Mouse (Mus musculus): ENCODE results near the gene Epm2aip1. TPM values are rescaled to one million over a fixed set of nuclear protein-coding genes. Genes with fewer than 3 reads are reported as not detected.

Epm2aip1 gene
- polyA plus RNA-seq, 1 experiment from 2014 or later = 27.4 TPM

GRCm38 (mm10) chr9:111289294-111289831 lies 17.6 kb downstream of the Epm2aip1 start:
- no peaks in the 10 kb centered on the region for H3K36me3 ChIP-seq
- peak overlapping the region; percentile 35 for H3K4me2 ChIP-seq (replicated peaks)
- H3K27ac ChIP-seq (replicated peaks) = no peak overlapping the region
- no peaks in the 10 kb centered on the region for H3K9me3 ChIP-seq (replicated peaks)
- H3K9ac ChIP-seq = no peak overlapping the region
- no peak for ATAC-seq (ENCODE audit: insufficient number of reproducible peaks, low FRiP score, low TSS enrichment, low read depth)
- peaks cover 6% of the 10 kb centered on the region for H3K4me1 ChIP-seq
- no peaks in the 10 kb centered on the region for H3K27me3 ChIP-seq
- H3K4me3 ChIP-seq (replicated peaks) = no peak overlapping the region; the same call in 1 of the 2 replicates
- 40% methylated on average over 9 of the region's 9 CpGs for WGBS

GRCm38 (mm10) chr9:111289832-111290339 lies 18.2 kb downstream of the Epm2aip1 start:
- peak overlapping the region; percentile 35 for H3K4me2 ChIP-seq (replicated peaks)
- no peaks in the 10 kb centered on the region for H3K36me3 ChIP-seq
- H3K4me3 ChIP-seq (replicated peaks) = no peak overlapping the region; the same call in 1 of the 2 replicates
- ATAC-seq (ENCODE audit: insufficient number of reproducible peaks, low FRiP score, low TSS enrichment, low read depth) = peak; percentile 17; the same call in 1 of the 2 replicates
- no peak overlapping the region for H3K9ac ChIP-seq
- peaks cover 6% of the 10 kb centered on the region for H3K4me1 ChIP-seq
- H3K9me3 ChIP-seq (replicated peaks) = no peaks in the 10 kb centered on the region
- WGBS = 13% methylated on average over 21 of the region's 21 CpGs
- no peak overlapping the region for H3K27ac ChIP-seq (replicated peaks)
- no peaks in the 10 kb centered on the region for H3K27me3 ChIP-seq

GRCm38 (mm10) chr9:111290539-111291100 lies 18.9 kb downstream of the Epm2aip1 start:
- no peak overlapping the region for H3K27ac ChIP-seq (replicated peaks)
- no peak overlapping the region for H3K4me2 ChIP-seq (replicated peaks)
- H3K9ac ChIP-seq = no peak overlapping the region
- H3K4me1 ChIP-seq = peaks cover 6% of the 10 kb centered on the region
- no peaks in the 10 kb centered on the region for H3K36me3 ChIP-seq
- no peaks in the 10 kb centered on the region for H3K27me3 ChIP-seq
- ATAC-seq (ENCODE audit: insufficient number of reproducible peaks, low FRiP score, low TSS enrichment, low read depth) = no peak
- no peak overlapping the region for H3K4me3 ChIP-seq (replicated peaks)
- no peaks in the 10 kb centered on the region for H3K9me3 ChIP-seq (replicated peaks)
- 72% methylated on average over 11 of the region's 11 CpGs for WGBS

GRCm38 (mm10) chr9:111293234-111293633 lies 21.5 kb downstream of the Epm2aip1 start:
- Histone ChIP-seq H3K4me3 (replicated peaks) (no peak overlapping the region), H3K4me1 (peaks cover 6% of the 10 kb centered on the region), H3K9ac (no peak overlapping the region), H3K27ac (replicated peaks) (no peak overlapping the region), H3K9me3 (replicated peaks) (no peaks in the 10 kb centered on the region), H3K27me3 (no peaks in the 10 kb centered on the region), H3K4me2 (replicated peaks) (no peak overlapping the region), H3K36me3 (no peaks in the 10 kb centered on the region)
- 80% methylated on average over 4 of the region's 4 CpGs for WGBS
- no peak for ATAC-seq (ENCODE audit: insufficient number of reproducible peaks, low FRiP score, low TSS enrichment, low read depth)

- Histone ChIP-seq H3K27ac (replicated peaks) (no peak overlapping the region), H3K27me3 (no peaks in the 10 kb centered on the region), H3K9me3 (replicated peaks) (no peaks in the 10 kb centered on the region), H3K9ac (no peak overlapping the region), H3K4me3 (replicated peaks) (no peak overlapping the region), H3K4me2 (replicated peaks) (no peak overlapping the region), H3K4me1 (no peaks in the 10 kb centered on the region; the same call in 1 of the 2 replicates), H3K36me3 (no peaks in the 10 kb centered on the region)
- no peak for ATAC-seq (ENCODE audit: insufficient number of reproducible peaks, low FRiP score, low TSS enrichment, low read depth)
- WGBS = 94% methylated on average over 6 of the region's 6 CpGs
Observed at GRCm38 (mm10) chr9:111294911-111295310, 23.2 kb downstream of the Epm2aip1 start.

- WGBS = 59% methylated on average over 2 of the region's 2 CpGs
- no peaks in the 10 kb centered on the region for H3K4me1 ChIP-seq
- H3K4me2 ChIP-seq (replicated peaks) = no peak overlapping the region
- H3K36me3 ChIP-seq = no peaks in the 10 kb centered on the region
- H3K9ac ChIP-seq = no peak overlapping the region
- no peaks in the 10 kb centered on the region for H3K9me3 ChIP-seq (replicated peaks)
- H3K4me3 ChIP-seq (replicated peaks) = no peak overlapping the region
- H3K27me3 ChIP-seq = no peaks in the 10 kb centered on the region
- no peak for ATAC-seq (ENCODE audit: insufficient number of reproducible peaks, low FRiP score, low TSS enrichment, low read depth)
- no peak overlapping the region for H3K27ac ChIP-seq (replicated peaks)
Observed at GRCm38 (mm10) chr9:111295323-111295722, 23.6 kb downstream of the Epm2aip1 start.

GRCm38 (mm10) chr9:111296433-111296832 lies 24.7 kb downstream of the Epm2aip1 start:
- Histone ChIP-seq H3K9me3 (replicated peaks) (no peaks in the 10 kb centered on the region), H3K9ac (no peak overlapping the region), H3K36me3 (no peaks in the 10 kb centered on the region), H3K27ac (replicated peaks) (no peak overlapping the region), H3K4me3 (replicated peaks) (no peak overlapping the region), H3K27me3 (no peaks in the 10 kb centered on the region), H3K4me2 (replicated peaks) (no peak overlapping the region), H3K4me1 (no peaks in the 10 kb centered on the region)
- 75% methylated on average over 7 of the region's 7 CpGs for WGBS
- no peak for ATAC-seq (ENCODE audit: insufficient number of reproducible peaks, low FRiP score, low TSS enrichment, low read depth)

GRCm38 (mm10) chr9:111298606-111299005 lies 26.9 kb downstream of the Epm2aip1 start:
- no peaks in the 10 kb centered on the region for H3K9me3 ChIP-seq (replicated peaks)
- H3K4me2 ChIP-seq (replicated peaks) = no peak overlapping the region
- WGBS = 95% methylated on average over 2 of the region's 2 CpGs
- no peak overlapping the region for H3K27ac ChIP-seq (replicated peaks)
- no peak for ATAC-seq (ENCODE audit: insufficient number of reproducible peaks, low FRiP score, low TSS enrichment, low read depth)
- H3K9ac ChIP-seq = no peak overlapping the region
- no peak overlapping the region for H3K4me3 ChIP-seq (replicated peaks)
- no peaks in the 10 kb centered on the region for H3K36me3 ChIP-seq
- no peaks in the 10 kb centered on the region for H3K27me3 ChIP-seq
- H3K4me1 ChIP-seq = no peaks in the 10 kb centered on the region

GRCm38 (mm10) chr9:111302196-111302831 lies 30.6 kb downstream of the Epm2aip1 start:
- 71% methylated on average over 12 of the region's 12 CpGs for WGBS
- Histone ChIP-seq H3K27ac (replicated peaks) (no peak overlapping the region), H3K36me3 (no peaks in the 10 kb centered on the region), H3K4me1 (no peaks in the 10 kb centered on the region), H3K9me3 (replicated peaks) (no peaks in the 10 kb centered on the region), H3K4me3 (replicated peaks) (no peak overlapping the region), H3K9ac (no peak overlapping the region), H3K27me3 (no peaks in the 10 kb centered on the region), H3K4me2 (replicated peaks) (no peak overlapping the region)
- no peak for ATAC-seq (ENCODE audit: insufficient number of reproducible peaks, low FRiP score, low TSS enrichment, low read depth)

- 84% methylated on average over 6 of the region's 6 CpGs for WGBS
Observed at GRCm38 (mm10) chr9:111304036-111304435, 32.3 kb downstream of the Epm2aip1 start.

GRCm38 (mm10) chr9:111306142-111306541 lies 34.4 kb downstream of the Epm2aip1 start:
- no peak for ATAC-seq (ENCODE audit: insufficient number of reproducible peaks, low FRiP score, low TSS enrichment, low read depth)
- 81% methylated on average over 7 of the region's 7 CpGs for WGBS

More at GRCm38 (mm10) chr9:111304036-111304435, 32.3 kb downstream of the Epm2aip1 start:
- H3K4me3 ChIP-seq (replicated peaks) = no peak overlapping the region
- no peak for ATAC-seq (ENCODE audit: insufficient number of reproducible peaks, low FRiP score, low TSS enrichment, low read depth)
- no peaks in the 10 kb centered on the region for H3K36me3 ChIP-seq
- H3K9ac ChIP-seq = no peak overlapping the region
- H3K27ac ChIP-seq (replicated peaks) = no peak overlapping the region
- H3K4me2 ChIP-seq (replicated peaks) = no peak overlapping the region
- 0 out of 2 replicates have a peak, but pooled peaks cover under 1% of the 10 kb centered on the region for H3K27me3 ChIP-seq
- no peaks in the 10 kb centered on the region for H3K4me1 ChIP-seq
- H3K9me3 ChIP-seq (replicated peaks) = no peaks in the 10 kb centered on the region

More at GRCm38 (mm10) chr9:111306142-111306541, 34.4 kb downstream of the Epm2aip1 start:
- Histone ChIP-seq H3K4me1 (peaks cover 2% of the 10 kb centered on the region), H3K4me2 (replicated peaks) (no peak overlapping the region), H3K27me3 (peaks cover 21% of the 10 kb centered on the region), H3K4me3 (replicated peaks) (no peak overlapping the region), H3K27ac (replicated peaks) (no peak overlapping the region), H3K9me3 (replicated peaks) (no peaks in the 10 kb centered on the region), H3K9ac (no peak overlapping the region), H3K36me3 (no peaks in the 10 kb centered on the region)
